Comparison of ENCODE assay signal across 22 mouse cellular contexts in genomic region chr16:29057076-29057475, GRCm38 (mm10).
"Had no signal": no experiment of that assay in that cellular context is flagged by ENCODE, and none has a peak within 500 bp of the region (broad histone marks: within the 10 kb centered on the region; RNA-seq: fewer than 3 reads in every experiment).

No protein-coding gene starts in this region.

- H3K4me2 ChIP-seq: liver, embryonic 15.5 days; lung, embryonic 15.5 days; midbrain, embryonic 11.5 days; midbrain, embryonic 13.5 days; neural tube, embryonic 13.5 days; neural tube, embryonic 15.5 days had no signal

- DNase-seq: liver, postnatal 0 days; lung, adult 2 months; lung, postnatal 14 days; lung, postnatal 36 days; right cerebral cortex, adult 18-20 months; right cerebral cortex, postnatal 25 days; right cerebral cortex, postnatal 4 days; spleen, adult 18-20 months; thymus, adult 18-20 months; thymus, postnatal 14 days; thymus, postnatal 4 days had no signal

- H3K36me3 ChIP-seq: liver, embryonic 15.5 days; lung, embryonic 15.5 days; midbrain, embryonic 13.5 days; neural tube, embryonic 13.5 days; neural tube, embryonic 15.5 days had no signal

- H3K4me3 ChIP-seq: liver, embryonic 15.5 days; lung, embryonic 15.5 days; megakaryocyte, embryonic 14.5 days; midbrain, embryonic 13.5 days; myocyte; neural tube, embryonic 13.5 days; neural tube, embryonic 15.5 days had no signal

- H3K4me1 ChIP-seq: liver, embryonic 15.5 days; lung, embryonic 15.5 days; megakaryocyte, embryonic 14.5 days; neural tube, embryonic 13.5 days; neural tube, embryonic 15.5 days had no signal

- H3K9ac ChIP-seq: liver, embryonic 15.5 days; liver, postnatal 0 days; lung, embryonic 15.5 days; midbrain, embryonic 13.5 days; neural tube, embryonic 13.5 days; neural tube, embryonic 15.5 days had no signal

- H3K27ac ChIP-seq: liver, embryonic 15.5 days; lung, embryonic 15.5 days; macrophage; midbrain, embryonic 13.5 days; neural tube, embryonic 15.5 days had no signal

- H3K9me3 ChIP-seq: liver, embryonic 15.5 days; lung, embryonic 15.5 days; midbrain, embryonic 13.5 days; neural tube, embryonic 13.5 days; neural tube, embryonic 15.5 days had no signal

- ATAC-seq: liver, postnatal 0 days; lung, postnatal 0 days; midbrain, embryonic 13.5 days; midbrain, embryonic 16.5 days had no signal

- H3K27me3 ChIP-seq: liver, embryonic 15.5 days; lung, embryonic 15.5 days; megakaryocyte, embryonic 14.5 days; neural tube, embryonic 15.5 days had no signal
